Mouse (Mus musculus): Measurements from ENCODE around the gene Ptpn6.
"Not testable (repeated sequence)": the region's sequence is repeated elsewhere in the genome, so short reads cannot be mapped to it uniquely, and the experiment has no call there.

The Ptpn6 gene

DNA sequence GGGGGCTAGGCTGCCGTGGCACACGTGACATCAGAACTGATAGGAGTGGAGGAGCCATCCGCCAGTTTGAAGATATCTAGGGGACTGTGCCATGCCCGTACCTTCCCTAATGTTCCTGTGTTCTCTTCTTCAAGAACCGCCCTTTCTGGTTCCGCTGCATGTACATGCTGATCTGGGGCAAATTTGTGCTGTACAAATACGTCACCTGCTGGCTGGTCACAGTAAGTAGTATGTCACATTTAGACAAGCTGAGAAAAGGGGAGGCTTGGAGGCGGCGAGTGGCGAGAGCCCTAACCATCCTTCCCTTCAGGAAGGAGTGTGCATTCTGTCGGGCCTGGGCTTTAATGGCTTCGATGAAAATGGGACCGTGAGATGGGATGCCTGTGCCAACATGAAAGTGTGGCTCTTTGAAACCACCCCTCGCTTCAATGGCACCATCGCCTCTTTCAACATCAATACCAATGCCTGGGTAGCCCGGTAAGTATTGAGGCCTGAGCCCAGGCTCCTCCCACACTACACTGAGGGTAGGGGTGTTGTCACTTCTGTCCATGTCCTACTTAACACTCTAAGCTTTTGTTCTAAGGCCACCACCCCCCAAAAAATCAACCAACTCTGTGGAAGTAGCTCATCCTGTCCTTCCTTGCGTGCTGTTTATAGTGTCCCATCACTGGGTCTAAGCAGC, 36.3 kb downstream of the Ptpn6 start:
- in situ Hi-C loops (cut with MboI, MseI): no loop called here

DNA sequence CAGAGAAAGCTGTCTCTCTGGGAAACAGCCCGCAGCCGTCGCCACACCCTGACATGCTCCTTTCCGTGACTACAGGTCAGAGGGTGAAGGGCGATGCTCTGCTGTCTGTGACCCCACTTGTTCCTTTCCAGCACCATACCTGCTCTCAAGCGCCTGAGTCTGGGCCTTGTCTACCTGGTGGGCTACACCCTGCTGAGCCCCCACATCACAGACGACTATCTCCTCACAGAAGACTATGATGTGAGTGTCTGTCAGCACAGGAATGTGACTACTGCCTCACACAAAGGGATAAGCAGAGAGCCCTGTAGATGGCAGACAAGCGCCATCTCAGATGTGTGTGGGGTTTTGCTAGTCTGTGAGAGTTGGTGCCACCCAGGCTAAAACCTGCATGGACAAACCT, 37.2 kb downstream of the Ptpn6 start:
- in situ Hi-C loops (cut with MboI, MseI): no loop called here

DNA sequence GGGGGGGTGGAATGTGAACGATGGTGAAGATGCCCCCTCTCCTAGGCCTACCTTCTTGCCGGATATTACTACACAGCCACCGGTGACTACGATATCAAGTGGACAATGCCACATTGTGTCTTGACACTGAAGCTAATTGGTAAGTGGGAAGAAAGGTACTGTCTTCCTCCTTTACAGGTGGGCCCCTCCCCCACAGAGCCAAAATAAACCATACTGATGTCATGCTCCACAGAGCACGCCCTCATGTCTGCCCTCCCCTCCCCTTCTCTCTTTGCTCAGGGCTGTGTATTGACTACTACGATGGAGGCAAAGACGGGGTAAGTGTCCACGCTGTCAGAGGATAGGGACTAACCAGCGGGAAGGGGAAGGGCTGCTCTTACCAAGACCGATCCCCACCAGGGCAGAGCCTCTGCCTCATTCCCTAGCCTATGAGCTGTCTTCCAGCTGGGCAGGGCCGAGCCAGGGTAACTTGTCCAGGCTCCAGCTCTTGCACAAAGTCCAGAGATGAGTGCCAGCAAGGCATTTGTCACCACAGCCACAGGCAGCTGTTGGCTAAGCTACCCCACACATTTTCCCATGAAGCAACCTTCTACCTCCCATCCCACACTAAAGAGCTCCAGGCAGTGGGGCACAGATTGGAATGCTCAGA, 38.4 kb downstream of the Ptpn6 start:
- in situ Hi-C loops (cut with MboI, MseI): loop anchor here (5.0 kb wide), 1 partner anchor 38 kb away; the partner anchor contains the start of gene Lpcat3

DNA sequence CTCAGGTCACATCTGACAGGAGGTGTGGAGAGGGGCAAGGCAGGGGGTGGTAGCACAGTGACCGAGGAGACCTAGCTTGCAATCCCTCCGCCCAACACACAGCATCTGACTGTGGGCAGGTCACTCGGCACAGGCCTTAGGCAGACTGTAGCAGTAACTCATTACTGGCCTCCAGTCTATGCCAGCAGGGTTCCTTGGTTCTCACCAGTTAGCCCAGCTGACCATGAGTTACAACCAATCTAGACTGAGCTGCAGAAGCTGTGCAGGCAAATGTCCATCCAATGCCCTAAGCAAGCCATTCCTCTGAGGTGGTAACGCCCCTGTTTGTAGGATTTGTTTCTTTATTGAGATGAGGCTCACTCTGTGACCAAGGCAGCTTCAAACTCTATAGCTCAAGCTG, 39.1 kb downstream of the Ptpn6 start:
- in situ Hi-C loops (cut with MboI, MseI): loop anchor here (5.0 kb wide), 1 partner anchor 37 kb away; the partner anchor contains the start of gene Lpcat3

DNA sequence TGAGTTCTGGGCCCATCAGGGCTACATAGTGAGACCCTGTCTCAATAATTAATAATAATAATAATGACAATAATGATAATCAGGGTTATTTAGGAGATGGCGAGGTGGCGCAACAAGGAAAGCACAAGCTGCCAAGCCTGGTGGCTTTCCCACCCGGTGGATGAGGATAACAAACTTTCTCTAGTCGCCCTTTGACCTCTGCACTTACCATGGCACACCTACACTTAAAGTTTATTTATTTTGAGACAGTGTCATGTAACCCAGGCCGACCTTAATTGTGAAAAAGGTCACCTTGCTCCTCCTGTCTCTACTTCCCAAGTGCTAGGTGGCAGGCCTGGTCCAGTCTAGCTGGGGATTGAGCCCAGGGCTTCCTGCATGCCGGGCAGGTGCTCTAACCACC, 39.8 kb downstream of the Ptpn6 start:
- in situ Hi-C loops (cut with MboI, MseI): loop anchor here (5.0 kb wide), 1 partner anchor 36 kb away; the partner anchor contains the start of gene Lpcat3

DNA sequence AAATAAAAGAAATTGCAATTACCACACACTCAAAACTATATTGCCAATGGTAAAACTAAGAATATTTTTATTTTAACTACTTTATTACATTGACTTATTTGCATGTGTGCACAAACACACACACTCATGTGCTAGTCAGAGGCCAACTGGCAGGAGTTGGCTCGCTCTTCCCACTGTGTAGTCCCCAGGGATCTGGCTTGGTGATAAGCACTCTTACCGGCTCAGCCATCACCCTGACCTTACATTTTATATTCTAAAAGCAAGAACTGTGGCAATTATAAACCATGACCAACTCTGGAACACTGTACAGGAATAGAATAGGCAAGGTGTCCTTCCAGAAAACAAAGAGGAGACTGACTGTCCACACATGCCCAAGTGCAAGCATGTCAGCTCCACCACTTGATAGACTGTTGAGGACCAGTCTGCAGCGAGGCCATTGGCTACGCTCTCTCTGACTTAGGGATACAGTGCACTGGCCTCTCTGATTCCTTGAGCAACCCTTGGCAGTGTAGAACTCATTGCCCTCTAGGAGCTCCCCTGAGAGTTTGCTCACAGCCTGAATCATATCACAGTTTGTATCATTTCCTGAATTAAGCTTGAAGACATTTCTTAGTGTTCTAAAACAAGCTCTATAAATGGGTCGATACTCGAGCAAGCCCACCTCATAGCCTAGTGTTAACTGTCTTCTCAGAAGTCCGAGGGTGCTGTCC, 41.9 kb downstream of the Ptpn6 start:
- in situ Hi-C loops (cut with MboI, MseI): loop anchor here (5.0 kb wide), 1 partner anchor 34 kb away; the partner anchor contains the start of gene Lpcat3

DNA sequence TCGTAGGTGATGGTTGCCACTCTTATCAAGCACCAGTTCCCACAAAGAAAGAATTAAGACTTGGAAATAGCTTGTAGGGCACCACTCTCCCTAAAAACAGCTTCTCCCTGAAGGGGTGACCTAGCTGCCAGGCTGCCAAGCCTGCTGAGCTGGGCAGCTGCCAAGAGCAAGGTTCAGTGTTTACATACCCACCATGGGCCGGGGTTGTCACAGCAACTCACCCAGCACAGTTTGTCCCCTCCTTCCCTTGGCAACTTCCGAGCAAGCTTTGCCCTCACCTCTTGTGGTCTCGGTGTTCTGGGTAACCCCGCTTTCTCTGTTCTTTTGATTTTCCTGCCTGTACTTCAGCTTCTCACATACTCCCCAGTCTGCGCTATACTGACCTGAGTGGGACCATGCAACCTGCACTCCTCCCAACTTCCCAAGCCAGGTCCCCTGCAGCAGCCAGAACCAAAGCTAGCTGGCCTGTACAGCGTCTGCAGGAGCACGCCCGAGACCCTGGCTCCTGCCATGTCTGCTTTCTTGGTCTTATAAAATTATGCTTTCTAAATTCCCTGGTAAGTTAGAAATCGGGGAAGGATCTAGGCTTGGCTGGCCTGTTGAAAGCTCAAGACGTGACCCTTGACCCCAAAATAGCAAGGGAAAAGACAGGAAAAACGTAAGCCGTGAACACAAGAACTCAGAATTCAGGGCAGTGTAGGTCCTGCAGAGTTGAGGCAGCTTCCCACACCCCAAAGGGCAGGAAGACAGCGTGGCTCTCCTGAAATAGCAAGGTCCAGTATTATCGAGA, 44.2 kb downstream of the Ptpn6 start:
- in situ Hi-C loops (cut with MboI, MseI): no loop called here

DNA sequence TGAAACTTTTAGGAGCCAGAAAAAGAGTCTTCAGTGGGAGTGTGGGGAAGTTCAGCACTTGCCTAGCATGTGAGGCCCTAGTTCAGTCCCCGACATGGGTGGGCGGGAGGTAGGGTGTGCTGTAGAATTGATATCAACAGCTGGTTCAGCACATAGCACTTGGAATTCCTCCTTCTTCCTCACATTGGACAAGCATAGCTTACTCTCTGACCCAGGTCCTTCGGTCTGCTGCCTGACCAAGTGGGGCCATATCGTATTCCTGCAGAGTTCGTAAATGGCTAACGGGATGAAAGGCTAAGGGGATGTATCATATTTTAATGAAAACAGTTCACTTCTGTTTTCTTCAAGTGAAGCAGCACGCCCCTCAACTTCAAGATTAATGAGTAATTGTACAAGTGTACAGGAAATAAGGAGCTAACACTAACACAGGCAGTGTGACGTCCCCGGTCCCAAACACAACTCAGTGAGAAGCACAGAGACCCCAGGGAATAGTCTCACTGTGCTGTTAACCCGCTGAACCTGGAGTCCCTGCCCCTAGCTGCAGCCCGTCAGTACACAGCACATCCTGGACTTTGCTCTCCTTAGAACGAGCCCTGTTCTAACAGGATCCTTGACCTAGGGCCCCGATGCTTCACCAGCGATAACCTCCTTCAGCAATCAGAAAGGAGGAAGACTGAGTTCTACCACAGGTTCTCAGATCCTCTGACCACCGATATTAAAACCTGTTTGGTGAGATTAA, 45.1 kb downstream of the Ptpn6 start:
- in situ Hi-C loops (cut with MboI, MseI): no loop called here

DNA sequence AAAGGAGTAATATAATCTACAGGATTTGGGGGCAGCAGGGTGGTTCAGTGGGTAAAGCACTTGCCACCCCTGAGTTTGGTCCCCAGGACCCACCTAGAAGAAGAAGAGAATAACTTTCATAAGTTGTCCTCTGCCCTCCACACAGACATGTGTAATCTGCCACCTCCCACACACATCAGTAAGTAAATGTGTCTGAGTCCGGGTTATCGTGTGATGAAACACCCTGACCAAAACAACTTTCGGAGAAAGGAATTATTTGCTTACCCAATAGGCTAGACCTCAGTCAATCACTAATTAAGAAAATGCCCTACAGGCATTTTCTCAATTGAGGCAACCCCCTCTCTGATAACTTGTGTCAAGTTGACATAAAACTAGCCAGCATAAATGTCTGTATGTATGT, 48.0 kb downstream of the Ptpn6 start:
- in situ Hi-C loops (cut with MboI, MseI): no loop called here

DNA sequence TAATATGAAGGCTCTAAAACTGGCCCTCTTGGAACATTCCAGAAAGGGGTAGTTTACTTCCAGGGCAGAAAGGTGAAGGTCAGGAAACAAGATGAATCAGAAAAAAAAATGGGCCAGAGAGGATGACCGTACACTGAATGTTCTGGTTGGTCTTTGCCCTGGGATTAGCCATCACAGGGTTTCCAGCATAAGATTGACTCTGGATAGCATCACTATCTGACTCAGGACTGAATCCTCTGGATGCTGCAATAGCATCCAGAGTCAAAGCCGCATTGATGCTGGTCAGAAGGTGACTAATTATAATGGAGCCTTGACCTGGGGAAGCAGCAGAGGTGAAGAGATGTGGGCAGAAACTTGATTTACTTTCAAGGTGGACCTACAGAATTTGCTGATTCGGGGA, 49.5 kb downstream of the Ptpn6 start:
- in situ Hi-C loops (cut with MboI, MseI): no loop called here

DNA sequence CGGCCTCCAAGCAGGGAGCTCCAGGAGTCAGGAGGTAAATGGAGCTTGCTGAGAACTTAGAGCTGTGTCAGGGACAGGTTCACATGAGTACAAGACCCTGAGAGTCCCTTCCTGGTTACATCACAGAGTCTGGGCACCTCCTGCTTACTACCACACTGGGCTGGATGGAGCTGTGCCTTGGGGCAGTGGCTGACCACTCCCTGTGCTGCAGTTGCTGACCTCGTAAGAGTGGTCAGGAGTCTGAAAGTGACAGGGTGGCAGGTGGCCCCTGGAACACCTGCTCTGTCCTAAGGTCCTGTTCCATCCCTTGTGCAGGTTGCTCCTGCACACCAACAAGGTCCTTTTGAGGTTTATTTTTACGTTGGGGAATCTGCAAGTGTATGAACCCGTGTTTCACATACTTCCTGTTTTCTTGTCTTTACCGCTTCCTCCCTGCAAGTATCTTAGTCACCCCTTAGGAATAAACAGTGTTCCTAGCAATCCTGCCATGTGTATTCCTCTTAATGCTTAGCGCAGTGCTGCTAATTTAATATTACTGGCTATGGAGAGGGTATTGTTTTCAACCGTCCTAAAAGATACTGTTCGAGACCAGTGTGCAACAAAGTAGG, 50.3 kb downstream of the Ptpn6 start:
- in situ Hi-C loops (cut with MboI, MseI): no loop called here

DNA sequence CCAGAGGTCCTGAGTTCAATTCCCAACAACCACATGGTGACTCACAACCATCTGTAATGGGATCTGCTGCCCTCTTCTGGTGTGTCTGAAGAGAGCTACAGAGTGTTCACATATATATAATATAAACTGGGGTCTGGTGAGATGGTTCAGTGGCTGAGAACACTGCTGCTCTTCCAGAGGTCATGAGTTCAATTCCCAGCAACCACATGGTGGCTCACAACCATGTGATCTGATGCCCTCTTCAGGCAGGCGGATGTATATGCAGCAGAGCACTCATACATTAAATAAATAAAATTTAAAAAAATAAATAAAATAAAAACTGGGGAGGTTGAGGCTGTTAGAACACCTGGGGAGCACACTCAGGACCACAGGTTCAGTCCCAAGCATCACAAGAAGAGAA, 51.9 kb downstream of the Ptpn6 start:
- in situ Hi-C loops (cut with MboI, MseI): not testable (repeated sequence)

DNA sequence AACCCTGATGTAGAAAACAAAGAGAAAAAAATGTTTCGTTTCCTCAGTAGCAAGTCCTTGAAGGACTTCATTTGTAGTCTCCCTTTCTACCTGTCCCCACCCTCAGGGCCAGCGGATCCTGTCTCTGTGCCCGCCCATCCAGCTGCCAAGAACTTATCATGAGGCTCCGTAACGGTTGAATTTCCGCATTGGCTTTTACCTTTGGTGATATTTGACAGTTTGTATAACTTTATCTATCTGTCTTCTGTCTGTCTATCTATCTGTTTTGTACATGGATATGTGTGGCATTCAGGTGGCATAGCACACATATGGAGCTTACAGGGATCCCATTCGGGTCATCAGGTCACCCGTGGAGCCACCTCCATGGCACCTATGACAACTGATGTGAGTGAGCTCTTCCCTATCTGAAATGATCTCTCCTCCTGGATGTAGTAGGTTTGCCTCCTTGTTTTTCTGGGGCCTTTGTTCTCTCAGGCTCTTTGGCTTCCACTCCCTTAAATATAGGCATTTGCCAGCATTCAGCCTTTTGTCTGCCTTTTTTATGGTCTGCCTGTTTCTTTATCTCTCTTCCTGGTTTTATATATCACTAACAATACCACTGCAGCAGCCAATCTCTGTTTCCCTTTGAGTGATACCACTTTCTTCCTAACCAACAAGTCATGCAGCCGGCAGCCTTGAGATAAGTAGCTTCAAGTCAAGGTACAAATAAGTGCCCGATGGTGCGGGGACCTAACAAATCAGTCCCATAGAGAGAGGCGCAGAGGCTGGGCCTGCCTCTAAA, 52.7 kb downstream of the Ptpn6 start:
- in situ Hi-C loops (cut with MboI, MseI): no loop called here

DNA sequence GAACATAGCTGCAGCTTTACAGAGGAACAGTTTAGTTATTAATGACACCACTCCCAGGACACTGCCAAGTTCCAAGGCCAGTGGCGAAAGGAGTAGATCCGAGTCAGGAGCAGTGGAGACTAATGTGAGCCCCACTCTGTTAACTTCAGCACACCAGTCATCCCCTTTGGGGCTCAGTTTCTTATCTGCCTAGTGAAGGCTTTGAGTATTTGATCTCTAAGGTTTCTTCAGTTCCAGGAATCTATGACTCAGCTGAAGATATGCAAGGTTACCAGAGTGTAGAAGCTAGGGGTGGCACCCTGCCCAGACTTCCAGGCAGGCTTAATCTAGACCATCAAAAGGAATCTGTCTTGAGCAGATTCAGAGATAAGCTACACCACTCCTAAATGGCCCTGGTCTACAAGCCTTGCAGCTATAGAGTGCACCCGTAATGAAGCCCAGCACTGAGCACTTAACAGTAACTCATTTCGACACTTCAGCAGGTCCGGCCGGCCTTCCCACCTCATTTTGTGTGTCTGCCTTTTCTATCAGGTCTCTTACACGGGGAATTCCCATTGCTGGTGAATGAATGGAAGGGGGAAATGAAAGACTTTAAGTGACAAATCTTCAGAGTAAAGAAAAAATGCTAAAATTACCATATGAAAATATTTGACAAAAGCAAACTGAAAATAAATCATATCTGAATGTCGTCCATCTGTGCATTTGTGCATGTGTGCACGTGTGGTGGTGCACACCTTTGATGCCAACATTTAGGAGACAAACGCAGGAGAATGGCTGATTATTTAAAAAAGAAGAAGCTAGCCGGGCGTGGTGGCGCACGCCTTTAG, 54.7 kb downstream of the Ptpn6 start:
- in situ Hi-C loops (cut with MboI, MseI): no loop called here

DNA sequence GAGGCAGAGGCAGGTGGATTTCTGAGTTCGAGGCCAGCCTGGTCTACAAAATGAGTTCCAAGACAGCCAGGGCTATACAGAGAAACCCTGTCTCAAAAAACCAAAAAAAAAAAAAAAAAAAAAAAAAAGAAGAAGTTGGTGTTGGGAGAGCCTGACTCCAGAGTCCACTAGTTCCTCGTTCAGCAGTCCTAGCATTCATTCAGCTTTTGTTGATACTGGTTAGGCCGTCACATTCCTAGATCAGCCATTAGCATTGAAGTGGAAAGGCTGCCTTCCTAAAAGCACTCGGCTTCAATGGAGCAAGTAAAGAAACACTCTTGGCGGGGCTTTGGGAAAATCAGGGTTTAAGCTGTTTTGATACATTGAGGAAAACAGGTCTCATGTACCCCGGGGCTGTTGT, 56.2 kb downstream of the Ptpn6 start:
- in situ Hi-C loops (cut with MboI, MseI): not testable (repeated sequence)

DNA sequence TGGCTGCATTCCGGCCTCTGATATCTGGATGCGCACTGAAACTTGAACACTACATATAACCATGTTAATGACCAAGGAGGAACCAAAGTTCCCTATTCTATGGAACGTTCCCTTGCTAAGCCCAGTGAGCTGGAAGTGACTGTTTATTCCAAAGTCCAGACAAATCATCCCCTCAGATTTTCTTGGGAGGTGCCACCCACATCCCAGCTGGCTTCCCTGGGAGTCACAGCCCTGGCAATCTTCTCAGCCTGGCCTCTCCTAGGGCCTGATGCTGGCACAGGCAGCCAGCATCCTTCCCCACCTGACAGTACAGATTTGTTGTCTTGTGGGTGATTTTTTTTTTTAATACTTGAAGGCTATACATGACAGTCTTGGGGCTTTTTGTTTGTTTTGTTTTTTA, 59.0 kb downstream of the Ptpn6 start:
- in situ Hi-C loops (cut with MboI, MseI): no loop called here

DNA sequence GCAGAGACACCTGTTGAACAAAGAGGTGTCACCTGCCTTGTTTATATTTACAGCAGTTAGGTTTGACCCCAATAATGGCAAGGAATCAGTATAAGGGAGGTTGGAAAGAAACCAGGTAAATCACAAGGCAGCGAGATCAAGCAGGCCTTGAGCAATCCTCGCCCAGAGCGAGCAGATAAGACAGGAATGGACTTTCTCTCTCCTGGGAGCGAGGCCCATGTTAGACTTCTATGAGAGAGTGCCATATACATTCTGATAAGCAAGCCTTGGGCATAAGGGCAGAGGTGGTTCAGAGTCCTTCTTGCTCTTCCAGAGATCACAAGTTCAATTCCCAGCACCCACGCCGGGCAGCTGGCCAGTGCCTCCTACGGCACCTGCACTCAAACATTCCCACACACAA, 59.7 kb downstream of the Ptpn6 start:
- in situ Hi-C loops (cut with MboI, MseI): no loop called here

DNA sequence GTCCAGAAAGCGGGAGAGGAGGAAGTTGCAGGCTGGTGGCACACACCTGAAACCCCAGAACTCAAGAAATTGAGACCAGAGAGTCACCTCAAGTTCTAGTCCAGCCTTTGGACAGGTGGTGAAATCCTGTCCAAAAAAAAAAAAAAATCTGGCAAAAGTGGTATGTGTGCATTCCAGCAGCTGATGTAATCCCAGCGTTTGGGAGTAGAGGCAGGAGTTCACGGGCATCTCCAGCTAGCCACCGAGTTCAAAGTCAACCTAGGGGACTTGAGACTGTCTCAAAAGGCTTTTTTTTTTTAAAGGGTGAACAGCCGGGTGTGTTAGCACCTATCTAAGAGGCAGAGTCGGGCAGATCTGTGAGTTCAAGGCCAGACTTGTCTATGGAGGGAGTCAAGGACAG, 62.3 kb downstream of the Ptpn6 start:
- in situ Hi-C loops (cut with MboI, MseI): no loop called here

DNA sequence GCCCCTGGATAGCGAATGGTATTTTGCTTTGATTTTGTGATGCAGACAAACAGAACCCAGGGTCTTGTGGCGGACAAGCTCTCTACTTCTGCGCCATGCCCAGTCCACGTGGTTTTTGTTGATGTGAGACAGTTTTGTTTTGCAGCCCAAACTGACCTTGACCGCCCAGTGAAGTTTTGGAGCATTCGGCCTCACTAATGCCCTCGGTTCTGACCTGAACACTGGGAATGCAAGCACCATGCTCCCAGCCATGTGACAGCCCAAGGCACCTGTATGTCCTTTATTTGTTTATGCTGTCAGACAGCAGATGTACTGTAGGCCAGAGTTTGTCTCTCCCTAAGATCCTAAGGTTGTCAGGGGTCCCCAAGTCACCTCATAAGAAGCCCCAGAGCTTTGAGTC, 63.9 kb downstream of the Ptpn6 start:
- in situ Hi-C loops (cut with MboI, MseI): loop anchor here (5.0 kb wide), 1 partner anchor 808 kb away; no protein-coding TSS in a partner anchor

Measured in regulatory T cell (primary cell).